Mouse (Mus musculus) spleen, postnatal 4 days (tissue): ENCODE measurements around the gene Spib.
A peak's percentile ranks its signal among the peaks of the same experiment; 100 is the strongest.

Experiments
- DNase-seq, 2 experiments: peaks; one replicate each; pipeline ENCODE4 v3.0.0; 2022; ENCODE audit warnings: low spot score in 2 of 2

Gene Spib

DNA sequence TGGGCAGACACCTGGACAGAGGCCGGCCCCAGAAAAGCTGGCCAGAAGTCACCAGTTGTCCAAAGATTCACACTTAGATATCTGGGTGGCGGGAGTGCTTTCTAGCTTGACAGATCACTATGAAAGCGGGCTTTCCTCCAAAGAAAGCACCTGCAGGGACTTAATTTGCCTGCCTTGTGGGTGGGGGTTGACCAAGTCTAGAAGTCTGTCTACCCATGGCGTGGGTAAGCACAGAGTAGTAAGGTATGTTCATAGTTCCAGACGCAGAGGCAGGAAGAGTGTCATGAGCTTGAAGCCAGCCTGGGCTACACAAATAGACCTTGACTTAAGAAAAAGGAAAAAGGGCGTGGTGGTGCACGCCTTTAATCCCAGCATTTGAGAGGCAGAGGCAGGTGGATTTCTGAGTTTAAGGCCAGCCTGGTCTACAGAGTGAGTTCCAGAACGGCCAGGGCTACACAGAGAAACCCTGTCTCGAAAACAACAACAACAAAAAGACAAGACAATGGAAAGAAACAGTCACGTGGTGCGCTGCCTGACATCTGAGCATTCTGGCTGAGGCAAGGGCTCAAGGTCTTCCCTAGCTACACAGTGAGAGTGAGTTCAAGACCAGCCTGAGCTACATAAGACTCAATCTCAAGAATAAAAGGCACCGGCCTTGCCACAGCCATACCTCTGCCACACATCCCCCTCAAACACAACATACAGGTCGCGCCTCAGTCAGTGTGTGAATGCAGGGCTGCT, 5.3 kb downstream of the Spib start:
- DNase-seq: no peak

GRCm38 (mm10) chr7:44525126-44525832, 6.6 kb downstream of the Spib start:
- DNase-seq: no peak

- DNase-seq: no peak
These were observed 7.4 kb downstream of the Spib start, which contains the start of gene Mybpc2 for GRCm38 (mm10) chr7:44524502-44524901. Gene Mybpc2 (minus strand): TSS chr7:44524656.

DNA sequence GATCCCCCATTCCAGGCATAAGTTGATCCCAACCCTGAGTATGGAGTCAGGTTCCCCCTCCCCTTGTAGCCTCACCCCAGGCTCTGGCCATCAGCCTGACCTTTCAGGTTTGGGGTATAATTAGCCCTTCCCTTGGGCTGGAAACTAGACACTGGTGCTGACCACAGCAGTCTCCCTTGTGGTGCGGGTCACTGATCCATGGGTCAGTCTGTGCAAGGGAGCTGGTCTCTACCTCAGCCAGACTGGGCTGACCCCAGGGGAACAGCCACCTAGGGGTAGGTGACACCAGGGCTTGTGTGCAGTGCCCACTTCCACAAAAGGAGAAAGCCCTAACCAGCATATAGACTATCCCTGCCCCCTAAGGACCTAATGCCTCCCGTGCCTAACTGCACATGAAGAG, 8.8 kb downstream of the Spib start:
- no peak for DNase-seq

GRCm38 (mm10) chr7:44521710-44522109, 10.2 kb downstream of the Spib start:
- peak; percentile 68 to 85 for DNase-seq

DNA sequence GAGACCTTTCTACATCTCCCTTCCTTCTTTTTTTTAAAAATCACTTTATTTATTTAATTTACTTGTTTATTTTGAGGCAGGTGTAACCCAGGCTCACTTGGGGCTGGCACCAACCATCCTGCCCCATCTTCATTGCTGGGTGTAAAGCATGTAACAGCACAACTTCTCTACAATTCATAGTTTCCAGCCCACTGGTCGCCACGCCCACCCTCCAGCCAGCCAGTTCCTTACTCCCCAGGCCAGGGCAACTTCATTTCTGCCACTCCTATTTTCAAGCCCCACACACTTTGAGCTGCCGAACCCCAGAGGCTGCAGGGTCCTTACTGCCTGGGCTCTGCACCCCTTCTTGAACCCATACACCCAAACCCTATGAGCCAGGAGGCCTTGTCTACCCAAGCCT, 10.9 kb downstream of the Spib start:
- DNase-seq: no peak

GRCm38 (mm10) chr7:44519240-44519913, 12.5 kb downstream of the Spib start:
- no peak for DNase-seq

GRCm38 (mm10) chr7:44507491-44507890, 24.4 kb downstream of the Spib start:
- DNase-seq: no peak

- DNase-seq: peak; percentile 74 to 93
These were observed 30.2 kb downstream of the Spib start for GRCm38 (mm10) chr7:44501563-44502115.

- peak in 1 of 2 experiments; percentile 10 for DNase-seq
These were observed 31.8 kb downstream of the Spib start for GRCm38 (mm10) chr7:44500046-44500445.

DNA sequence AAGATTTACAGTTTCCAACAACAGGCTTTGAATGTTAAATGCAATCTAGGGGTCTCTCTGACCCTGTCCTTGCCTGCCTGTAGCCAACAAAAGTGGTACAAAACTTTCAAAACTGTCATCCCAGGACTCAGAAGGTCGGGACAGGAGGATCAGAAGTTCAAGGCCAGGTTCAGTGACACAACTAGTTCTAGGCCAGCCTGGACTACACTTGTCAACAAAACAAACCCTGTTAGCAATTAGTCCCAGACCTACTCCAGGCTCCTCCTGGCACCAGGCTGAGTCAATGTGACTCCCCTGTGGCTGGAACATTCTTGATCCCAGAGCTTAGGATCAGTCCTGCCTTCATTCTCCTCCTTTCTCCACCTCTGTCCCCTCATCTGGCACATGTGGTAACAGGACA, 32.9 kb downstream of the Spib start:
- DNase-seq: no peak

- no peak for DNase-seq
These were observed 34.4 kb downstream of the Spib start for GRCm38 (mm10) chr7:44497361-44498055.

DNA sequence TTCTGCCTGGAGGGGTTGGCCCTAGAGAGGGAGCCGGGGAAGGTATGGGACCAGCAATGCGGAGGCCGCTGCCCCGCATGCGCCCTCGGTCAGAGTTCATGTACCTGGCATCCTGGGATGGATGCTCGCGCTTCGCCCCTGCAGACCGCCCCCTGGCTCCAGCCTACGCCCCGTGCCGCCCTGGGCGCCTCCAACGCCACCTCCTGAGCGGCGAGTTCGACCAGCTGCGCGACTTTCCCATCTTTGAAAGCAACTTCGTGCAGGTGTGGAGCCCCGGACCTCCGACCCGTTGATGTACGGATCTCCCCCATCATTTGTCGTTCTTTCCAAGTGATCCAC, 35.1 kb downstream of the Spib start:
- DNase-seq: no peak

GRCm38 (mm10) chr7:44495992-44496770, 35.7 kb downstream of the Spib start, which contains the start of the genes Emc10 and Fam71e1:
Gene Emc10 (minus strand): TSS chr7:44496529.
Gene Fam71e1 (plus strand): TSS chr7:44496581.
- DNase-seq: peak; percentile 97 to 99

- no peak for DNase-seq
These were observed 36.8 kb downstream of the Spib start for GRCm38 (mm10) chr7:44495086-44495485.

- DNase-seq: no peak
These were observed 37.2 kb downstream of the Spib start for GRCm38 (mm10) chr7:44494681-44495080.

- DNase-seq: no peak
These were observed 39.6 kb downstream of the Spib start for GRCm38 (mm10) chr7:44492166-44492826.

DNA sequence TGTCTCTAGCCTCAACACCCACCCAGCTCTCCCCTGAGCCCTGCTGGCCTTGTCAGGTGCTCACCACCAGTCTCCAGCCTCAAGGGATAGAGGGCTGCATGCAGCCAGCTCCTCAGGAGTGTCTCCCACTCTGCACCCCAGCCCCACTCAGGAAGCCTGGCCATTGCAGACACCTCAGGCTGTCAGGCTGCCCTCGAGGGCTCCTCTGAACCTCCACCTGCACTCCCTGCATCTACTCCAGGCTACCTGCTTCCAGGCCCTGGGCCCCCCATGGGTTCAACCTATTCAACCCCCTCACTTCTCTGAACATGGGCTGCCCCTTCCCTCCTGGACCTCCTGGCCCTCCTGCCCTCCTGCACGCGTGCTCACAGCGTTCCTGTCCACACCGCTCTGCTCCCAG, 40.5 kb downstream of the Spib start:
- no peak for DNase-seq

DNA sequence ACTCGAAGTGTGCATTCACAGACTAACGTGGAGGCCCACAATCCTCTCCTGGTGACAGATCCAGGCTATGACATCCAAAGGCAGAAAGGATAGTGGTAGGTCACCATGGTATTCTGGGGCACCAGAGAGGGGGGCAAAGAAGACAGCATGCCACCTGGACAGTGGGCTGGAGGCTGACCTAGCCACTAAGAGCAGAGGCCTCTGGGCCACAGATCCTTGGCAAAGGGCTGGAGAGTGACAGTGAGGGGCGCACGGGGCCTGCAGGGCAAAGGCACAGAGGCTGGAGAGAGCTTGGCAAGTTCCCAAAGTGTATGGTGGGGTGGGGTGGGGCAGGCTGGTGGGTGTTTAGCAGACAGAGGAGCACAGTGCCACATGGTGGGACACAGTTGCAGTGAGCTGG, 41.6 kb downstream of the Spib start:
- peak in 1 of 2 experiments; percentile 14 for DNase-seq

- peak in 1 of 2 experiments; percentile 10 for DNase-seq
These were observed 43.3 kb downstream of the Spib start for GRCm38 (mm10) chr7:44488545-44488944.
